Mouse (Mus musculus): ENCODE data around the gene Gm17349.
"Not testable (repeated sequence)": the region's sequence is repeated elsewhere in the genome, so short reads cannot be mapped to it uniquely, and the experiment has no call there.

Gene Gm17349

GRCm38 (mm10) chr15:99717386-99718334, 12.4 kb upstream of the Gm17349 start, which contains the start of gene Gpd1:
Gene Gpd1 (plus strand): TSS chr15:99717515.
- no peak for DNase-seq (ENCODE audit: low spot score in 2 of 2)

DNA sequence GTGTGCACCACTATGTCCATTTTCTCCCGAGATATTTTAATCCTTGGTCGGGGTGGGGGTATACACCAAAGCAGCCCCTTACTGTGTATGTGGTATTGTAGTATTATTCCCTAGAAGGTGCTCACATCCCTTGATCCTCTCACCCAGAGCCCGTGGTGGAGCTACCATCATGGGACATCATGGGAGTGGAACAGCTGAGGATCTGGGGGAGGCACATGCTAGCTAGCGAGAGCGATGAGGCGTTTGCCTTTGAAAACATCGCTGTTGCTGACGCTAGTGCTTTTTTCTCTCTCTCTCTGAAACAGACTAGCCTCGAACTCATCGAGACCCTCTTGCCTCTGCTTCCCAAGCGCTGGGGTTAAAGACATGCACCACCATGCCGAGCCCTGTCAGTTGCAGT, 11.5 kb upstream of the Gm17349 start:
- DNase-seq (ENCODE audit: low spot score in 2 of 2): no peak

- no peak for DNase-seq (ENCODE audit: low spot score in 2 of 2)
Observed at GRCm38 (mm10) chr15:99715982-99716746, 10.9 kb upstream of the Gm17349 start.

DNA sequence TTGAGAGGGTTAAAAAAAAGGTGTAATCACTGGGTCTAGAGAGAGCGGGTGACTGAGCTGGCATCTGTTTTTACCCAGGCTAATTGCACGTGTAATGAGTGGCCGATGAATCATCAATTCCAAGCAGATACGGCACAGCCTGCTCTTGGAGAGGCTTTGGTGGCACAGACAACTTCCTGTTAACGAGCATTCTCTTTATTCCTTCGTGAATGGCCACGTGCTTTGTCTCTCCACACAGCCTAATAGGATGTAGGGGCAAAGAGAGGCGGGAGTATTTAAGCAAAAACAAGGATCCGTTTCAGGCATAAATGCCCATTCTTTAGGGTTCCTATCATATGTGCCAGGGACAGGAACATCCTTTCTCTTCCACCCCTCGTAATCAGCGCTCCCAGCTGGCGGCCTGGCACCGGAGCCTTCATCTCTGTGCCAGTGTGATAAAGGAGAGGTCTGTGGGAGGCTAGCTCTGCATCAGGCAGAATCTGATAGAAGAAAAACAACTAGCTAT, 10.1 kb upstream of the Gm17349 start:
- DNase-seq (ENCODE audit: low spot score in 2 of 2): peak; percentile 47 to 68

DNA sequence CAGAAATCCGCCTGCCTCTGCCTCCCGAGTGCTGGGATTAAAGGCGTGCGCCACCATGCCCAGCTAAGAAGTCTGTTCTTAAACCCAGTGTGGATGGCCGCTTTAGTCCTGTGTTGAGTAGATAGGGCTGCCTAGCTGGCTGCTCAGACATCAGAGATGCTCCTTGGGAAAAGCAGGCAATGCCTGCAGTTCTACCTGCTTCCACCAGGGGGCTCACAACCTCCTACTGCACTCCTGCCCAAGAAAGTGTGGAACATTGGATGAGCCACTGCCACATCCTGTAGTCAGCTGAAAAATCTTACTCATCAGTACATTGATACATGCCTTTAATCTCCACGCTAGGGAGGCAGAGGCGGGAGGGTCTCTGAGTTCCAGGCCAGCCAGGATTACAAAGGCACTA, 9.6 kb upstream of the Gm17349 start:
- DNase-seq (ENCODE audit: low spot score in 2 of 2): peak; percentile 56 to 64

GRCm38 (mm10) chr15:99714206-99714605, 8.9 kb upstream of the Gm17349 start:
- no peak for DNase-seq (ENCODE audit: low spot score in 2 of 2)

- no peak for DNase-seq (ENCODE audit: low spot score in 2 of 2)
Observed at GRCm38 (mm10) chr15:99713569-99713968, 8.3 kb upstream of the Gm17349 start.

DNA sequence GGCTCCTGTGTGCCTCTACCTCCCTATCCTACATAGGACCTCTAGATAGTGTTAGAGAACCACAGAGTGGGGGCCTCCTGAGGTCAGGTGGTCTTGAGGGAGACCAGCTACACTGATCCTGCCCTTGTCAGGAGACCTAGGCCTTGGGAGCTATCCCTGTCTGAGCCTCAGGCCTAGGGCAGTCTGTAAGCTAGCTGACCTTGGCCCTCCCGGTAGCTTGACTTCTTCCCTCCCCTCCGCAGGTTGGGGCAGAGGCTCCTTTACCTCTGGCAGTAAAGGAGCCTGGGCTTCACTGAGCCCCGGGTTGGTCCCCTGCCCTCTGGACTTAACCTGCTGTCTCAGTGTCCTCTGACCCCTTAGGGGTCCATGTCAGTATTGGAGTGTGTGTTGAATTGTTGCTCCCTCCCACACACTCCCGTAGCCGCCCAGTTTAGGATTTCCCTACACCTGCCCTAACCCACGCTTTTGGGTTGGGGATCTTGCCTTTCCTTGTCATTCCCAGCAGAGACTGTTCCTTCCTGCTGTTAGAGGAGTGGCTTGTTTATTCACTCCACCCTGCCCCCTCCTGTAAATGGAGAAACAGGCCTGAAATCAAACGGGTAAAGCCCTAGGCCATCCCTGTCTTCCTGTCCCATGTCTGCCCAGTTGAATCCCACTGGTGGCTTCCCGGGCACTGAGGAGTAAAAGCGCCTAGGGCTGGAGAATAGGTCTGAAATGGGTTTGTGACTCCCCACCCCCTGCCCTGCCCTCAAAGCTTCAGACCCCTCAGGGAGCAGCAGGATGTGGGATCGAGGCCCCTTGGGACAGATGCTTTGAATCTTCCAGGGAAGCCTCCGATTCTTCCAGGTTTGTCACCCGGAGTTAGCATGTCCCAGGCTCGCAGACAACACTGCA, 7.6 kb upstream of the Gm17349 start:
- no peak for DNase-seq (ENCODE audit: low spot score in 2 of 2)

- DNase-seq (ENCODE audit: low spot score in 2 of 2): no peak
Observed at GRCm38 (mm10) chr15:99711491-99711890, 6.2 kb upstream of the Gm17349 start.

- no peak for DNase-seq (ENCODE audit: low spot score in 2 of 2)
Observed at GRCm38 (mm10) chr15:99710221-99711190, 5.2 kb upstream of the Gm17349 start.

- DNase-seq (ENCODE audit: low spot score in 2 of 2): no peak
Observed at GRCm38 (mm10) chr15:99708176-99708575, 2.9 kb upstream of the Gm17349 start.

GRCm38 (mm10) chr15:99704881-99705280, 409 bp downstream of the Gm17349 start:
- no peak for DNase-seq (ENCODE audit: low spot score in 2 of 2)

GRCm38 (mm10) chr15:99704041-99704681, 1.1 kb downstream of the Gm17349 start:
- no peak for DNase-seq (ENCODE audit: low spot score in 2 of 2)

DNA sequence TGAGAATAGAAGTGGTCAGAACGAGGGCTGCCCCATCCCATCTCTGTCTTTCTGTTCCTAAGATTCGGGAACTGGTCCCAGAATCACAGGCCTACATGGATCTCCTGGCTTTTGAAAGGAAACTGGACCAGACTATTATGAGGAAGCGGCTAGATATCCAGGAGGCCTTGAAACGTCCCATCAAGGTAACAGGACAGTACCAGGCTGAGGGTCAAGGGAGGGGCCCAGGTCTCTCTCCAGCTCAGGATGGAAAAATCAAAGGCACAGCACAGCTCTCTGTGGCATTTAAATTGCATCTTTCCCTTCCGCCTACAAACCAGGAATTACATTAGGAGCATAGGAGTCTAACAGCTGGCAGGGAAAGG, 1.6 kb downstream of the Gm17349 start:
- no peak for DNase-seq (ENCODE audit: low spot score in 2 of 2)

DNA sequence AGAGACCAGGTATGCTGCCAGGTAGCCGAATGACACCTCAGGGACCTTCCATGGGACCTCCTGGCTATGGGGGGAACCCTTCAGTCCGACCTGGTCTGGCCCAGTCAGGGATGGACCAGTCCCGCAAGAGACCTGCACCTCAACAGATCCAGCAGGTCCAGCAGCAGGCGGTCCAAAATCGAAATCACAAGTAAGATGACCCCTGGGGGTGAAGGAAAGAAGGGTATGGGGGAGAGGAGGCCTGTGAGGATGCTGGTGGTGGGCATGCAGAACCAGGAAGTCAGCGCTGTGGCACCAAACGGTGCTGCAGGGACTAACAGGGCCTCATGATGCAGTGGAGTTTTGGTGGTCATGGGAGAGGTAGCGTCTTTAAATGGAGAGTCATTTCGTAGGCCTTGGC, 2.2 kb downstream of the Gm17349 start:
- no peak for DNase-seq (ENCODE audit: low spot score in 2 of 2)

DNA sequence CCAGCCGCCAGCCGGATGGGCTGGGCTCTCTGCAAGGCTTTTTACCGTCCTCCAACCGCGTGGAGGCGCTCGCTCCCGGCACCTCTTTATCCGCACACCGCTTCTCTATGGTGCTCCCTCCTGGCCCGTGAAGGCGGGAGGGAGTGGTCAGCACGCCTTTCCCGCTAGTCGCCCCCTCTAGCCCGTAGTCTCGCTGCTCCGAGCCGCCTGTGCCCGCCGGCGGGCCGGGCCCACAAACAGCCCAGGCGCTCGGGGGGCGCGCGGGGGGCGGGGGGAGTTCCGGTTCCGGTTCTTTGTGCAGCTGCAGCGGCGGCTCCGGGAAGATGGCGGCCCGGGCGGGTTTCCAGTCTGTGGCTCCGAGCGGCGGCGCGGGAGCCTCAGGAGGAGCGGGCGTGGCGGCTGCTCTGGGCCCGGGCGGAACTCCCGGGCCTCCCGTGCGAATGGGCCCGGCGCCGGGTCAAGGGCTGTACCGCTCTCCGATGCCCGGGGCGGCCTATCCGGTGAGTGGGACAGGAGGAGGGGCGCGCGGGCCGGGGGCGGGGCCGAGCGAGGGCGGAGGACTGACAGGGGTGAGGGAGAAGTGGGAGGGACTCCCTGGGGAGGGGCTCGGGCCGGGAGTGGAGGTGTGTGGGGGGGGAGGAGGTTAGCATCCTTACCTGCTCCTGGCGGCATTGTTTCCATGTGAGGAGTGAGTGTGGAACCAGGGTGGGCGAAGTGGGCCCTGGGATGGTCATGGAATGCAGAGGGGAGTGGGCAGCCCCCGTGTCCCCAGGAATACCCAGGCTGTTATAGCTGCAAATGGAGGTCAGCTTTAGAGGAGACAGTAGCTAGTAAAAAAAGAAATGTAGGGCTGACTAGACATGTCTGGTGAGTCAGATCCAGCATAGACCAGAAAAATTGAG, 3.0 kb downstream of the Gm17349 start, which contains the start of gene Smarcd1:
TSS of gene Smarcd1 (plus strand) at position 131 of the 902 bp plus-strand sequence.
- peak; percentile 91 to 92 for DNase-seq (ENCODE audit: low spot score in 2 of 2)

DNA sequence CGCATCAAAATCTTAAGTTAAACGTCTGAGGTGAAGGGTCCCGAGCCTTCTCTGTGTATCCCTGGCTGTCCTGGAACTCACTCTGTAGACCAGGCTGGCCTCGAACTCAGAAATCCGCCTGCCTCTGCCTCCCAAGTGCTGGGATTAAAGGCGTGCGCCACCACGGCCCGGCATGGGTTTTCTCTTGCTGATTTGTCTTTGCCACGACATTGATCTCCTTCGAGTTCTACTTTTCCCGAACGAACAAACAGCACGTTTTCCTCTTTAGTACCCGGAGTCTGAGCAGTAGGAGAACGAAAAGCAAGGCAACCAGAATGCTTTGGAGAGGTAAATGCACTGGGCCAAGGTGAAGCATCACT, 3.7 kb downstream of the Gm17349 start:
- DNase-seq (ENCODE audit: low spot score in 2 of 2): not testable (repeated sequence)

- DNase-seq (ENCODE audit: low spot score in 2 of 2): no peak
Observed at GRCm38 (mm10) chr15:99700219-99701106, 4.8 kb downstream of the Gm17349 start.

Data from spleen, postnatal 36 days (tissue).